Mouse (Mus musculus): ENCODE data around the gene Tmco4.

- no peak for TF ChIP-seq CTCF (IDR thresholded peaks at IDR 0.05; ENCODE audit: low read depth)
- no peak for TF ChIP-seq EP300 (IDR thresholded peaks at IDR 0.05; ENCODE audit: low read depth)
Observed at GRCm38 (mm10) chr4:139034010-139034367, 61.3 kb downstream of the Tmco4 start.
